Mouse (Mus musculus): ENCODE measurements around the gene Psap.

Psap gene

DNA sequence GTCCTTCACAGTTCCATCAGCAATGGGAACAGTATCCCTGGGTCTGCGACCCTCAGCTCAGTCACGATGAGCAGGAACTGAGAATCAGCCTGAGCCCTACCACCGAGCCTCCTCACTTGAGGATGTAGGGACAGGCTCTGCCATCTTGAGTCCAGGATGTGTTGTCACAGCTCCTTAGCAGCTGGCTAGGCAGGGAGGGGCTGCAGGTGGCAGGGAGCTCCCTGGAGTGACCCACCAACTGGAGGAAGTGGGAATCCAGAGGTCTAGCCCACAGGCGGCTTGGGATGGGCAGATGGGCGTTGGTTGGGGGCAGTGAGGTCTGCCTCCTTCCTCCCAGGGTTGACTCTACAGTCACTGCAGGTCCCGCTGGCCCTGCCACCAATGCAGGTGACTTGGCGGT is 14.1 kb upstream of the Psap start:
- DNase-seq (ENCODE audit: low read depth in 2 of 2, low spot score in 2 of 2) = no peak

DNA sequence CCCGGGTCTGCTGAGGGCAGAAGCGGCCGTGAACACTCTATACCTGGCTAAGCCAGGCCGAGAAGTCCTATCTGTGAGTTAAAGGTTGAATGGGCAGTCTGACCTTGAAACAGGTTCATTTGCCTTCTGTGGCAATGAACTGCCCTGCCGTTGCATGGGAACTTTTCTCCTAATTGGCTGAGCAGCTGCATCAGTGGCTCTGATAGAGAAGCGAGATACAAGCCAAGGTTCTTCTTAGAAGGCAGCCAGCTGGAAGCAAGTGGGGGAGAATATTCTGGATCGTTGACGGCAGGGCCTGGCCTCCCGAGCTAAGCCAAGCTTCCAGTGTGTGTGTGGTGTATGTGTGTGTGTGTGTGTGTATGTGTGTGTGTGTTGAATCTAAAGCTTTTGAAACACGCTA is 12.2 kb upstream of the Psap start:
- DNase-seq (ENCODE audit: low read depth in 2 of 2, low spot score in 2 of 2) = no peak

DNA sequence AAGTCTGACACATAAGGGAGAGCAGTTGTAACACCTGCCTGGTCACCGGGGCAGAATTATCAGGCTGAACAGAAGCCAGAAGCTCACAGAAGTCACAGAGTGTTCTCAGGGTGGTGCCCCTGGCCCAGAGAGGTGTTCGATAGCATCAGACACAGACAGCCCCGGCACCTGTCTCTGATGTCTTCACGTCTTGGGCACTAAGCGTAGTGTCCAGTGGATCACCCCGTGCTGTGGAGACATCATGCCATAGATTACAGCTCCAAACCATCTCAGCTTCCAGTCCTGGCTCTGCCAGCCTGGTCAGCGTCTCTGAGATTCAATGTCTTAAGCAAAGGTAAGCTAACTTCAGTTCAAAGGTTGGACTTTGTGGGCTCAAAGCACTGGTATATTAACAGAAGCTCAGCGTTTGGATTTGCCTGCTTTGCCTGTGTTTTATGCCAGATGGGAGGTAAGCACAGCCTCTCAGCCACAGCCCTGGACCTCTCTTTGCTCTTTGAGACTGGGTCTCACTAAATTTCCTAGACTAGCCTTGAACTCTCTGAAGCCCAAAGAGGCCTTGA is 10.5 kb upstream of the Psap start:
- DNase-seq (ENCODE audit: low read depth in 2 of 2, low spot score in 2 of 2) = no peak

DNA sequence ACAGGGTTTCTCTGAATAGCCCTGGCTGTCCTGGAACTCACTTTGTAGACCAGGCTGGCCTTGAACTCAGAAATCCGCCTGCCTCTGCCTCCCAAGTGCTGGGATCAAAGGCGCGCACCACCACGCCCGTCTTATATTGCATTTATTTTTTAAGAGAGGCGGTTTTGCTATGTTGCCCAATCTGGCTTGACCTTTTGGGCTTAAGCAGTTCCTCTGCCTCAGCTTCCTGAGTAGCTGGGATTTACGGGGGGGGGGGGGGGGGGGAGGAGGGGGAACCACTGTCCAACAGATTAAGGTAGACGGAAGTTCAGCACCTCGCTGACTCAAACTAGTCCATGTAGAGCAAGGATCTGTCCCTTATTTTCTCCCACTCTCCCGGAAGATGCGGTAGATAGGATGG is 8.7 kb upstream of the Psap start:
- no peak for DNase-seq (ENCODE audit: low read depth in 2 of 2, low spot score in 2 of 2)

DNA sequence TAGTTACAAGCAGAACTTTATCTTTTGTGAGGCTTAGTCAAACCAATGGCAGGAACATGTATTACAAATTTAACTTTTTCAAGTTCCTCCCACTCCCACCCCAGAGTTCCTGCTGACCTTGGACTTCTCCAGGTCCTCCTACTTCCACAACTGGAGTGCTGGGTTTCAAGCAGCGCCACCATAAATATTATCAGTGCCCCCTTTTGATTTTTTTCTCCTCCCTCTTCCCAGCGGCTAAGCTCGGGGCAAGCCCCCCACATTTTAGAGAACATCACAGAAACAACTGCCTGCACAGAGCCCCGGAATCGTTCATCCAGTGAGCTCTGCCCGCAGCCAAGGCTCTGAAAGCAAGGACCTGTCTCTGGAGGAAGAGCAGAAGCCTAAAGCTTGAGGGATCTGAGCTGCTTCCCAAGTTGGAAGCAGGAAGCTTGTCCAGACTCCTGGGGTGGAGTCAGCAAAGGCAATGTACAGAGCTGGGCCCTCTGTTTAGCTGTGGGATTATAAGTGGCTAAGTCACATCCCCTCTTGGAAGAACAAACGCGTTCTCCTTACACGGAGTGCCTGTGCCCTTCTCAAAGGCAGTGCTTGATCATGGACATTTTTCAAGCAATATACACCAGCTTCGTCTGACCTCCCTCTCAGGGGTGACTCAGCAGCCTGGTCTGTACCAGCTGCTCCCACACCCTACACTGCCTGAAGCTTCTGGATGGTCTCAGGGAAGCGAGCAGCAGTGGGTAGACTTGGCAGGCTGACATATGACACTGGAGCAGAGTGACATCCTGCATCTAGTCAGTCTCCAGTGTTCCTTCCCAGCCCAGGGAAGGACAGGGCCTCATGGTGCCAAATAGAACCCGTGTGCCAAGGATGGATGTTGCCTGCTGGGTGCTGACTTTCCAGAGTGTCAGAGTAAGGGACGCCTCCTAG is 8.0 kb upstream of the Psap start:
- no peak for DNase-seq (ENCODE audit: low read depth in 2 of 2, low spot score in 2 of 2)

DNA sequence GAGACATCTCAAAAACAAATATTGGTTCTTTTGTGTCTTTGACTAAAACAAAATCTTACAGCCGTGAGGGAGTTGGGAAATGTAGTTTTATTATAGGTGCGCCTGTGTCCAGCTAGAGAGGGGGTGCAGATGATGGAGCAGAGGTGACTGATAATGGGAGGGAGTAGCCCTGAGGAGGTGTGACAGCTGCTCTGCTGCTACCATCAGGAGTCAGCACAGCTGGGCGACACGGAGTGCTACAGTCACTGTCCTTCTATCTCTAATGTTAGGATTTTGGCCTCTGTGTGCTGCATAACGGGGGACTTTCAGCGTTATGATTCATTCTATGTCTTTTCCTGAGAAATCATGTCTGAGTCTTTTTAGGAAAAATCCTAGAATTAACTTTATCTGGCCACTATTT is 6.4 kb upstream of the Psap start:
- DNase-seq (ENCODE audit: low read depth in 2 of 2, low spot score in 2 of 2) = no peak

DNA sequence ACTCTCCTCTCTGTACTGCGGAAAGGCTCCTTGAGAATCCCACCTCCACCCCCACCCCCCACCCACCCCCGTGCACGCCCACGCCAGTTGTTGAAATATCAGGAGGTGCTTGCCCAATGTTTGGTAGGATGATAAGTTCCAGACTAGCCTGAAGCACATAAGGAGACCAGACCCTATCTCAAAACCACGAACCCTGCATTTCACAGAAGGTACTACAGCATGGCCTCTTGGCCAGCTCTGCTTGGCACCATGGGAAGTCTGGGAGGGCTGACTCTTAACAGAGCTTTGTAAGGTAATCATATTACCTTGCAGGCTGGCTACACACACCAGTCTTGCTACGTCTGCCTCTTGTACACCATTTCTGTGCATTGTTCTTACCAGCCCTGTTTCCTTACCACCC is 5.2 kb upstream of the Psap start:
- DNase-seq (ENCODE audit: low read depth in 2 of 2, low spot score in 2 of 2) = no peak

DNA sequence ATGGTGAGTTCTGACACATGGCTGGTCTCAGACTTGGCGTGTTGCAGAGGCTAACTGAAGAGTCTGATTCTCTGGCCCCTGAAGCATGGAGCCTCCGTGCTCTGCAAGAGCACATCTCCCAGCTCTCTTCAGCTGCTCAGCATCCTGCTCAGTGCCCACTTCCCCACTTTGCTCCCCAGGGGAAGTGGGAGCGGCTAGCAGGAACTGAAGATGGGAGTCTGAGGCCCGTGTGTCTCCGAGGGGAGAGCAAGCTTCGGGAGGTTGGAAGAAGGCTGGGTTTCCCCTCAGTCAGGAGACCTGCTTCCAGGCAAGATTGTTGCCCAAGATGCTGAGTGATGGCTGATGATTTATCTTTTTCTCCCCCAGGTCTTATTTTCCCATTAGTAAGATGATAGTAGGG is 4.0 kb upstream of the Psap start:
- DNase-seq (ENCODE audit: low read depth in 2 of 2, low spot score in 2 of 2) = no peak

DNA sequence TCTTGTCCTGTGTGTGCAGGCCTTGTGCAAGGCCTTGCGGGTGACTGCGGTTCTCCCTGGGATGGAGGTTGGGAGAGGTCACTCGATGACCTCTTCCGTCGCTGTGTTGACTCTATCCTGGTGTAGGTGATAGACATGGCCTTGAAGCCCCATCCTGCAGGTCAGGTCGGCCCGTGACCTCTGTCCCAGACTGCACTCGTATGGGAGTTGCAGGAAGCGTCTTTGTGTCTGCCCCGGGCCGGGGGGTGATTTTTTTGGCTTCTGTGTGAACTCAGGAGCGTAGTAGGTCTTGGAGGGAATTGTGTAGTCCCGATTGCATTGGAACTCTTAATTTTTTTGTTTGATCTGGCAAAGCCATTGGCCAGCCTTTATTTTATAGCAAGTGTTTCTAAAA is 576 bp downstream of the Psap start:
- no peak for DNase-seq (ENCODE audit: low read depth in 2 of 2, low spot score in 2 of 2)

DNA sequence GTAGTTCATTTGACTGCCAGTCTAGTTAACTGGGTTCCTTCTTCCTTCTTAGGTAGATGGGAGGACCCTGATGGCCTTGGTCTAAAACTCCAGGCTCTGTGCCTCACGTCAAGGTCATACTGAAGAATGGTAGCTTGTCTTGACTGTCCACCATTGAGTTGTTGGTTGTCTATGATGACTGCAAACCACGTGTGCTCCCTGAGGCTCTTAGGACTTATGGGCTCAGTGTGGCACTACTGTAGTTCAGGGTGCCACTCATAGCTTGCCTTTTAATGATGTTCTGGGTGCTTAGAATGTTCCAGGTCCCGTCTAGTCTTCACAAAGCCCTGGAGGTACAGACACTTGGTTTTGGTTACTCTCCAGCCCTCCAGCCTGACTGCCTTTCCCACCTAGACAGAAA is 1.4 kb downstream of the Psap start:
- DNase-seq (ENCODE audit: low read depth in 2 of 2, low spot score in 2 of 2) = no peak

DNA sequence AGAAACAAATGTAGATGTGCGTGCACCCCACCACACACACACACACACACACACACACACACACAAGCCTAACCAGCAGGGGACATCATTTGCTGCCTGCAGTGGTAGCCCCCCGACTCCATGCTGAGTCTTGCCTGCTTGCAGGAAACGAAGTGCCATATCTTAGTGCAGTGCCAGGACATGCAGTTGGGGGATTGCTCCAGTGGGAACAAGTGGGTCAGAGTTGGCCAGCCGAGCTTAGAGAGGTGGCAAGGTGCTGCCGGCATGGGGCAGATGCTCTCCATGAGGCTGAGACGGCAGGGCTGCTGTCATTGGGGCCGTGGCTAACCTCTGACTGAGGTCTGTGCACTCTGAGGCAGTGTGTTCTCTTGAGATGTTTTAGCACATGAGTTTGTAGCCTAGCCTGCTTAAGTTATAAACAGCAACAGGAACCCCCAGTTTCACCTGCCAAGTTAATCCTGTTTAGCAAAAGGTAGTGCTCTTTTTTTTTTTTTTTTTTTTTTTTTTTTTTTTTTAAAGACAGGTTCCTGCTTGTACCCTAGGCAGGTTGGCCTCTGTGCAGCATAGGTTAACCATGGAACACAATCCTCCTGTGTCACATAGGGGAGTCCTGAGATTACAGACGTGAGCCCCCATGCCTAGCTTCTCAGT is 2.0 kb downstream of the Psap start:
- peak in 1 of 2 experiments; percentile 20 for DNase-seq (ENCODE audit: low read depth in 2 of 2, low spot score in 2 of 2)

DNA sequence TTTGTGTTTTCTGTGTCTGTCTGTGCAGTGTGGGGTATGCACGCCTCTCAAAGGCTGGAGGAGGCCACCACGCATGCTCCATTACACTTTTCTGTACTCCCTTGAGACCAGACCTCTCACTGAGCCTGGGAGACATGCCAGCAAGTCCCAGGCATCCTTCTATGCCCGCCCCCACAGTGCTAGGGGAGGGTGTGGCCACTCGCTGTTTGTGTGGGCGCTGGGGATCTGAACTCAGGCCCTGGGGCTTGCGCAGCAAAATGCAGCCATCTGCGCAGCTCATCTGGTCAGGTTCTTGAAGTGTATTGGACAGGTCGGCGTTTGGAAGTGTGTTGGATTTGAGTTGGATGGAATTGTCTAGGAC is 2.5 kb downstream of the Psap start:
- DNase-seq (ENCODE audit: low read depth in 2 of 2, low spot score in 2 of 2) = no peak

DNA sequence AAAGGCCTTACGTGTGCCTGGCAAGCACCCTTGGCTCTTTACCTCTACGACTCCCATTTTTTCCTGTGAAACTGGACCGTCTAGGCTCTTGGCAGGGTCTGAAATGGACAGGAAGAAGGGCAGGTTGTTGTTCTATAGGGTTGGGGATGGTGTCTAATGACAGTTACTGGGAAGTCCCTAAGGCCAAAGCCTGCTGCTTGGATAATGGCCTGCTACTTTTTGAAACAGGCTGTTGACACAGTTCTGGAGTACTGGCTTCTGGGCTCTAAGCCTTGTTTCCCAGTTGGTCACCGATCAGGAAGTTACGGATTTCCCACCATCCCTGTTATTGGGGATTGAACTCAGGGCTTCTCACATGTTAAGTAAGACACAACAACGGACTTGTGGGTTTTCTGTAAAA is 2.9 kb downstream of the Psap start:
- no peak for DNase-seq (ENCODE audit: low read depth in 2 of 2, low spot score in 2 of 2)

DNA sequence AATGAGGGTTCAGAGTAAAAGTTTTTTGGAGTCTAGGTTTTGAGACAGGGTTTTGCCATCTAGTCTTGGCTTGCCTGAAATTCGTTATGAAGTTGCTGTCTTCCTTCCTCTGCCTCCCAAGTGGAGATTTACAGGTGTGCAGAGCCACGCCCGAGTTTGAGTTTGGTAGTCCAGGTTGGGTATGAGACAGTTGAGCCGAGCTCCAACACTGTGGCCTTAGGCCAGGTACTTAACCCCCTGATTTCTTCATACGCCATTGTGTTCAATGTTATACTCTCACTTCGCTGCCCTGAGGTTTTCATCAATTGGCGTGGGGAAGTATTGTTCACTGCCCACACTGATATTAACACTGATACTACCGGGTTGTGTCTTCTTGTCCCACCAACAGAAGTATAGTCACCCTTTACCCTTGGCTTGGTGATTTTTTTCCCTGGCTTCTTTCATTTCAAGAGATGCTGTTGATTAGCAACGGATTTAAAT is 4.2 kb downstream of the Psap start:
- DNase-seq (ENCODE audit: low read depth in 2 of 2, low spot score in 2 of 2) = no peak

DNA sequence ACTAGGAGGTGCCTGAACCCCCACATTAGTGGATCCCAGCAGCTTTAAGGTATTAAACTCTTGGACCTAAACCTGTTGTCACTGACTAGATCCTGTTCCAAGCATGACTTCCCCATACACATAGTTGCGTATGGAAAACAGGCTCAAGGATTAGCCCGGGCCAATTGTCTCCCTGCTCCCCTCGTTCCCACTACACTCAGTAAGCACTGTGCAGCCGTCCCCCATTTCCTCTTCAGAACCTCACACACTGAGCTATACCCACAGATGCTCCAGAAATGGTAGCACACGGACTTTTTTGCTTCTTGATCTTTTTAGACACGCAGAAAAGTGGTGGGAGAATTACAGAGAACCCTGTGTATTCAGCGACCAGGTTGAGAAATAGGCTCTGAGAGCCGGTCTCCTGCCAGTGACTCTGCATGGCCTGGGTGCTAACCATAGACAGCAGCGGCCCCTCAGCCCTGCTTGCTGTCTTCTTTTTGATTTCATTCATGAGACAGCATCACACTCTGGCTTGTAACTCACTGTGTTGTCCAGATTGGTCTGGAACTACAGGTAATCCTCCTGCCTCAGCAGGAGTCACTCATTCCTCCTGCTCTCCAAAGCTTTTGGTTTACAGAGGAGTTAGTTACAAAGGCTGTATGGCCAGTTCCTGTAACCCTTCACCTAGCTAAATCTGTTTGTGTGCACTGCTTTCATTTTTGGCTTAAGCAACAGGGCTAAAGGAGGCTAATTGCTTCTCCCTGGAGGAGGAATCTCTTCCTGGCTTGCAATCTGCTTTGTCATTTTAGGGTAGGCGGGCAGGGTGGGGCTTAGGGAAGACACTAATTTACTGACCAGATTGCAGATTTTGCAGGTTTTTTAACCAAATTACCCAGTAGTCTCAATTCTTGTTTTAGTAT is 4.9 kb downstream of the Psap start:
- no peak for DNase-seq (ENCODE audit: low read depth in 2 of 2, low spot score in 2 of 2)

DNA sequence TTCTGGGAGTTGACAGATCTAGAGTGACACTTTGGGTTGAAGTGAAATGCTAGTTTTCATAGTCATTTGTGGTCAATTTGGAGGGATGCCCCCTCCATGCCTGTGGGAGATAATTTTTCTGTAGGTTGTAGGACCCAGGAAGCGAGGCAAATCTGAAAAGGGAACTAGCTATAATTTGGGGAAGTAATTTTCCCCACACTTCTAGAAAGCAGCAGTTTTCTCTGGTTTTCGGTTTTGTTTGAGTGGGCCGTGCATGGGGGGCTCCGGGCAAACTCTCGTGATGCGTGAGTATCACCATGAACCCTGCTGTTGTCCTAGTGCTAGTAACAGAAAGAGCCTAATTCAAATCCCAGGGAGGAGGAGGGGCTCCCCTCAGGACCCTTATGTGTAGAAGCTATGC is 6.8 kb downstream of the Psap start:
- DNase-seq (ENCODE audit: low read depth in 2 of 2, low spot score in 2 of 2) = no peak

DNA sequence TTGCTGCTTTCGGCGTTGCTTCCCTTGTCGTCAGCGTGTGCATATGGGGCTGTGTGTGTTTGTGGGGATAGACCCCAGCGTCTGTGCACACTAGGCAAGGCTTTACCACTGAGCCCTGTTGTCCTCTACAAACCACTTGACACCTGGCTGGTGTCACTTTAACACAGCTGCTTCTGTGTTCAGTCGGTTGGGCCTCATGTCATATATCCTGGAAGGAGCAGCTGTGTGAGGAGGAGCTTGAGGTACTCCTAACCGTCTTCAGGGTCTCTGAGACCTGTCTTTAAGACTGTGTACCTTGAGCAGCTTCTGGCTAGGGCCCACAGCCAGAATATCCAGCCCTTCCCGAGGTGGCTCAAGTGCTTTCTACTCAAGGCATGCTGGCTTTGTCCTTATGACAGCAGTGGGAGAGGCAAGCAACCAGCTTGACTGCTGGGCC is 7.3 kb downstream of the Psap start:
- no peak for DNase-seq (ENCODE audit: low read depth in 2 of 2, low spot score in 2 of 2)

DNA sequence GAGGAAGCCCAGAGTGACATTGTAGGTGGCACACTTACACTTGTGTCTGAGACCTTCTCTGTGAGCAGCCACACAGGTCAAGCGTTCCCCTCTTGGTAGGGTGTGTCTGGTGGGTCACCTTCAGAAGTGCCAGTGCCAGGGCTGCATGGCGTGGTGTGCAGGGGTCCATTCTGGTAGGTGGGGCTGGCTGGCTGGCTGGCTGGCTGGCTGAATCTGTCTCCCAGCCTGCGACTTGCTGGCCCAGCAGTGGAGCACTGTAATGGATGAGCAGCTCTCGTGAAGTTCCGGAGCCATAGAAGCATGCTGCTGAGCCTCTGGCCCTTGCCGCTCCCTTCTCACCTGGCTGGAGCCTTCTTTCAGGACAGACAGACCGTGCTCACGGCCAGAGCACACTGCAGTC is 7.8 kb downstream of the Psap start:
- DNase-seq (ENCODE audit: low read depth in 2 of 2, low spot score in 2 of 2) = no peak

DNA sequence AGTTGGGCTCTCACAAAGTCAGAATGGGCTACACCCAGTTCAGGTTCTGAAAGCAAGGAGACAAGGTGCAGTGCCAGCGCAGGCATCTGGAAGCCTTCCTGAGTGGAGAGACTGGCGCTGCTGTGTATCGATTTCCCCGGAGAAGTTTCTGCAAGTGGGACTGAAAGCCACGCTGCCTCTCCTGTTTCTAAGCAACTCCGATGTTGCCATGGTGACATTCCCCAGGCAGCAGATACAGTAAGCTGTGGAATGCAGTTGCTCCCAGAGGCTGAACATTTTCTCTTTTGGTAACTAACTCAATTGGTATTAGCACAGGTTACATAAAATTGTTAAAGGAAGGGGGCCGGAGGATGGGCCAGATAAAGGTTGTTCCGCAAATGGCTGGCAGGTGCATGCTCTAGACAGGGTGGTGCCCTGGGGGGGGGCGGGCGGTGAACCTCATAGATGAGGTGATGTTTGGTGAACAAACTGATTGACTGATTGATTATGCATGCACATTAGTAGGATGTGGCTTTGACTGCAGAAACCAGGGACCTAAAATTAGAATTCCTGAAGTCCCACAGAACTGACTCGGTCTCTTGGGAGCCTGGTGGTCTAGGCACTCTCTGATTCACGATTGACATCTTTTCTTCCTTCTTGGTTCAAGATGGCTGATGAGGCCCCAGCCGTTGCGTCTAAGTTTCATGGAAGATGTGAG is 8.4 kb downstream of the Psap start:
- DNase-seq (ENCODE audit: low read depth in 2 of 2, low spot score in 2 of 2) = no peak

DNA sequence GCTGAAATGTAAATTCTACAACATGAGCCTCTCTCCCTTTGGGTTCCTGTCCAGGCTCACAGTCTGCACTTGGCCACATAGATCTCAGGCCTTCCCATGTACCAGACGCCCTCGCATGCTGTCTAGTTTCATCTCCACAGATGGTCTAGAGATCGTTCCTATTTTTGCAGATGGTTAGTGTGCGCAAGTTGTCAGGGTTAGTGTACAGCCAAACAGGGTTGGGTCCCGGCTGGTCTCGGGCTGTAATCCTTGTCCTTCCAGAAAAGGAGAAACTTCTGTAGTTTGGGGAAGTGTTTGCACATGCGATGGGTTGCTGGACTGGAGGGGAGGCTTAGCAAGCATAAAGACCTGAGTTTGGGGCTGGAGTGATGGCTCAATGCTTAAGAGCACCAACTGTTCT is 9.1 kb downstream of the Psap start:
- no peak for DNase-seq (ENCODE audit: low read depth in 2 of 2, low spot score in 2 of 2)

DNA sequence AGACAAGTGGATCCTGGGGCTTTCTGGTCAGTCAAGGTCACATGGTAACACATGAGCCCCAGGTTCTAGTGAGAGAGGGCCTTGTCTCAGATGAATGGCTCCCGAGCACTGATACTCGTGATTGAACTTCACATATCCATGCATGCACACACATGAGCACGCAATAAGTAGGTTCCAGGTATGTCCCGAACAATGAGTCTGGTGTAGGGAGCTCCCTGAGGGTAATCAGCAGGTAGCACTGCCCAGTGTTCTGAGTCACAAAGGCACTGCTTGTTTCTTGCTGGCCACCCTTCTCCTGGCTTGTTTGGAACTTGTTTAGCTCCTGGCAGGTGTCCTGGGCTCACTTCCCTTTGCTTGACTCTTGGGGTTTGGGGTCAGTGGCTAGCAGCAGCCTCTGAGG is 9.7 kb downstream of the Psap start:
- DNase-seq (ENCODE audit: low read depth in 2 of 2, low spot score in 2 of 2) = no peak

All from CD8-positive naive resting alpha-beta T cell, adult 2 months (primary cell).